Mouse (Mus musculus) cerebellum, adult 9-11 months (tissue): ENCODE results near the gene Psmg4.

ENCODE experiments used
- DNase-seq: peaks from one replicate; pipeline ENCODE4 v3.0.0; 2022

Psmg4 gene

GRCm38 (mm10) chr13:34148767-34149392, 13.9 kb upstream of the Psmg4 start:
- peak; percentile 73 for DNase-seq

DNA sequence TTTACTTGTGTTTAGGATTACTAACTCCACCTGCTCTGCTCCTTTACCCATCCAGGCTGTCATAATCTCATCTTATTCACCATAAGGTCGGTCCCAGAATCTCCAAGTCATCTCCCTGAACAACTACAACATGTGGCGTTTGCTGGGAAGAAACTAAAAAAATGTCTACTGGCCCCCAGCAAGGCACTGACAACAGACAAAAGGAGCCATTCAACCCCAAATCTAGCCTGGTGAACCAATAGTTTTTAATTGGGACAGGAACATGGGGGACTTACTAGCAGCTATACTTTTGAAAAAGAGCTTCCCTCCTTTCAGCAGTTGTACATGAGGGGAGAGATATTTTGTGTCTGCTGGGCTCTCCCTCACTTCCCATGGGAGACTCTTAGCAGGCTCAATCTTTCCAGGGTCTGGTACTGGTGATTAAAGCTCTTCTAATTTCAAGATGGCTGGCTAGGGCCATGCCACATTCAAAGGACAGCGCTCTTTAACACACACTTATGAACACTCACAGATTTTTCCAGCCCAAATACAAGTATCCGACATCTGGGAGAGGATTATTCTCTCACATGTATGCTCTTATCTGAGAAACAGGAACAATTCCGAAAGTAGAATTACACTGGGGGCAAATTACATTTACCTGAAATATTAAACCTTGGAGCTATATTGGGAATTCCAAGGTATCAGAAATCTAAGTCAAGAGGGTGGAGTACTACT, 13.1 kb upstream of the Psmg4 start:
- DNase-seq = no peak

DNA sequence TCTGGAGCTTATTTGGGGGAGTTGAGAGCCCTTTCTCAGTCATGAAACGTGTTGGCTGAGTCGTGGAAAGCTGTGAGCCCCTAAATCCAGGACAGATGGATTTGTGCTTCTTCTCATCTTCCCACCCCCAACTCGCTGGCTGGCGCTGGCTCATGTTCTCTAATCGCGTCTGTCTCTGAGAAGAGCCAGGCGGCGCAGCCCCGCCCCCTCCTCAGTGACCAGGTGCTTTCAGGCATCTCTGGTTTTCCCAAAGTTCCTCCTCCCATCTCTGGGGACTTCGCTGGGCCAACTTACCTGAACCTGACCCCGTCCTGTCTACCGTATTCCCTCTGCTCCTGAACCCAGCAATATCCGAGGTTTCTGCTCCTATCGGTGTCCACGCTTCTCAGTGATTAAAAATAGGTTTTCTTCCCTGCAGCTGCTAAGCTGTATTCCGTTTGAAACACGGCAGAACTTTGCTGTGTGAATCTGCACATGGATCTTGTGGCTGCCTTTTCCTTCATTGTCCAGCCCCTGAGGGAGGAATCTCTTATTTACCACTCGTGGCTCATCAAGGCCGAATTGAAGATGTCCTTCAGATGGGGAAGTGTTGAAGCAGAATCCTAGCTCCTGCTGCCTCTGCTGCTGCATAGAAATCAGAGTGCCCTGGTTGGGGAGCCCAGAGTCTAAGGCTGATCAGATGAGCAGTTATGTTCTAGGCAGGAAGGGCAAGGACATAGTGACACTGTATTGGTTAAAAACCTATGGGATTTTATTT, 12.3 kb upstream of the Psmg4 start:
- no peak for DNase-seq

DNA sequence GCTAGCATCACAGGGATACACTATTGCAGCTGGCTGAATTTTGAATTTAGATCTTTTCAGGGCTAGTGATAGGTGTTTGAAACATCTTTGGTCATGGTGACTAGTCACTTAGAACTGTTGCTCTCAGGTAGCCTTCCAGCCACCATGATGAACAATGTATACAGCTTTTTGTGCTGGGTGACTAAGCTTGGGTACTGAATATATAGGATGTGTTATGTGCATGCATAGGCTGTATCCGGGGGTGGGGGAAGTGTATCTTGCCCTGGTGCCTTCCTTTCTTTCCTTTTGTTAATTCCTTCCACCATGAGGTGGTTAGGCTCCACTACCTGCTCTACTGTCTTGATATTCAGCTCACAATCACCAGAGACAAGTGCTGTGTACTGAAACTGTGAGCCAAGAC, 11.3 kb upstream of the Psmg4 start:
- no peak for DNase-seq

DNA sequence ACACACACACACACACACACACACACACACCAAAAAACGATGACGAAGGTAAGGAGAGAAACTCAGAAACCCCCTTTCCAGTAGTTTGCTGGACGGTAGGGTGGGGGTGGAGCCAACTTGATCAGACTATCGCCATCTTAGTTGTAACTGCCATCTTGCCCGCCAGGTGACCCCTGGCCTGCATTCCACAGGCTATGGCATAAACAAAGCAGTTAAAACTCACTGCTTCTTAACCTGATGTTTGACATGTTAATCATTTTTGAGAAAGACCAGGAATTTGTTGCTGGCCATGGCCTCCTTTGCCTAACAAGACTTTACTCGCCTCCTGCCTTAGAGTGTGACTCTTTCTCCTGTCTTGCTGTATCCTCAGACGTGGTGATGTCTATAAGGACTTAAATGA, 10.1 kb upstream of the Psmg4 start:
- DNase-seq = no peak

- DNase-seq = peak; percentile 70
Observed at GRCm38 (mm10) chr13:34153254-34154011, 9.3 kb upstream of the Psmg4 start.

DNA sequence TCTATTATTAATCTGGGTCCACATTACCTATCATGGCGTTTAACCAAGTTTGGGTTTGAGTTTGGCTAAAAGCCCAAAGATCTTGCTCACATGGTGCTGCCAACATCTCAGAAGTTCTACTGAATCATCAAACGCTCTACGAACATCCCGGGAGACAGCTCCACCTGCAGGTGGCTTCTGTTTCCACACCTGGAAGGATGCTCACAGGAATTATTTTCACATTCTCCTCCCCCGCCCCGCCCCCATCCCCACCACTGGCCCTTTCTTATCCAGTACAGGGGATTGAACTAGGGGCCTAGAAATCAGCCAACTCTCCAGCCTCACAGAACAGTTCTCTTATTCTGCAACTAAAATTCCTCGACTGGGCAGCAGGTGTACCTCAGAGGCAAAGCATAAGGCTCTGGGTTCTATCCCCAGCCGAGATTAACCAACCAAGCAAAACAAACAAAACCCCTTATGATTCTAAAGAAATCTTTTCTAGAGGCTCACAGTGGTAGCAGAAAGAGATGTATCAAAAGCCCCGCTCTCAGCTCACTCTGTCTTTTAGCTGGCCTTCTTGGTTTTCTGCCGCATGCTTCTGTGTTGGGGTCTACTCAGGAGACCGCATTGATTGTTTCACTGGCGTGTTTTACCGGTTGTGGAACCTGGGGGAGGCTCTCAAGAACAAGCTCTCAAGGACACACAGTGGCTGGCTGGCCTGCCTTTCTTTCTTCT, 8.4 kb upstream of the Psmg4 start:
- DNase-seq = peak; percentile 69

GRCm38 (mm10) chr13:34154931-34155272, 7.9 kb upstream of the Psmg4 start:
- DNase-seq = peak; percentile 63

DNA sequence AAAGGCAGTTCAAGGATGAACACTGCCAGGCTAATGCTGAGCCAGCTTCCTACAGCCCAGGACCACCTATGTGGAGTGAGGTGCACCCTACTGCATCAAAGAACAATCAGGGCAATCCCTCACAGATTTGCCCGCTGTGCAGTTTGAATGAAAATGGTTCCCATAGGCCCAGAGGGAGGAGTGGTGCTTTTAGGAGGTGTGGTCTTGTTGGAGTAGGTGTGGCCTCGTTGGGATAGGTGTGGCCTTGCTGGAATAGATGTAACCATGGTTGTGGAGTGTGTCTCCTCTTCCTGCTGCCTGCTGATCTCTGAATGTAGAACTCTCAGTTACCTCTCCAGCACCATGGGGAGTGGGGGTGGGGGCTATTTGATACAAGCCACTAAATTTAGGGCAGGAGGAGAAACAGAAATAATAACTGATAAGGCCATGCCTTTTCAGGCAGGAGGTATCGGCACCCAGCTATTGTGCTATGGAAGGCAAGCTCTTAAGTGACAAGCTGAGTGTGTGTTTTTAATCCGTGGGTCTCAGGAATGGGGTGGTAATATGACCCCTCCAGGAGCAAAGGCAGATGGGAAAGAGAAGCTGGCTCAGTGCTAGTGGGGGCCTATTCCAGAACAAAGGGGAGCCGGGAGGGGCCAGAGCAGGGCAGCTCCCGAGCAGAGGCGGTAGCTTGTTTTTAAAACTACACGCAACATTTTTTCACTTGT, 6.5 kb upstream of the Psmg4 start:
- peak; percentile 48 for DNase-seq

DNA sequence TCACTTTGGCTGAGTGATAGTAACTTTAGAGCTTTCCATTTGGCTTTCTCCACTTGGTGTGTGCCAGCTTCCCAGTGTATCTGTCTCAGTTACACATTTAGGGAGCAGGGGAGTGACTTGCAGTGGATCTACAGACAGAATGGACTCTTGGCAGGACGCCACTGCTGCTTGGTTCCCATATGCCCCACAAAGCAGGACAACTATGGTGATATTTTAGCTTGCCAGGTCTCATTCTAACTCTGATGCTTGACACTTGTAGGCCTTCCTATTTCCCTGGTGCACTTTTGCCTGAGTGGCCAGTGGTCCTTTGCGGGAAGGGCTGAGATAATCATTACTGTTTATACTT, 6.0 kb upstream of the Psmg4 start:
- peak; percentile 87 for DNase-seq

GRCm38 (mm10) chr13:34157596-34158157, 5.1 kb upstream of the Psmg4 start:
- DNase-seq = no peak

- no peak for DNase-seq
Observed at GRCm38 (mm10) chr13:34159926-34160325, 2.8 kb upstream of the Psmg4 start.

- no peak for DNase-seq
Observed at GRCm38 (mm10) chr13:34163304-34163975, 676 bp downstream of the Psmg4 start.

DNA sequence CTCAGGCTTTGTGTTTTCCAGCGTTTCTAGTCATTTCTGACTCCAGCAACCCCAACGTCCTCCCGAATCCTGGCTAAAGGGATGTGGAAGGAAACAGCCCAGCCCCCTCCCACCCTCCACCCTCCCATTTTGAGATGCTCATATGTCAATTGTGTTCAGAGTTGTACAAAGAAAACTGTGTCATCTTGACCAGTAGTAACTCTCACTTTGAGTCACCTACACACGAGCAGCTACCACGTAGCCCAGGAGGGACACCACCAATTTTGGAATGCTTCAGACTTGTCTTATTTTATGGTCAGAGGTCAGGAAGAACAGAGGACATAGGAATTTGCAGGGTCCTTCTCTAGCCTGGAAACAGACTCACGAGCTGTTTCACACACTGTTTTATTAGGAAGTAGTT, 11.3 kb downstream of the Psmg4 start:
- DNase-seq = no peak

DNA sequence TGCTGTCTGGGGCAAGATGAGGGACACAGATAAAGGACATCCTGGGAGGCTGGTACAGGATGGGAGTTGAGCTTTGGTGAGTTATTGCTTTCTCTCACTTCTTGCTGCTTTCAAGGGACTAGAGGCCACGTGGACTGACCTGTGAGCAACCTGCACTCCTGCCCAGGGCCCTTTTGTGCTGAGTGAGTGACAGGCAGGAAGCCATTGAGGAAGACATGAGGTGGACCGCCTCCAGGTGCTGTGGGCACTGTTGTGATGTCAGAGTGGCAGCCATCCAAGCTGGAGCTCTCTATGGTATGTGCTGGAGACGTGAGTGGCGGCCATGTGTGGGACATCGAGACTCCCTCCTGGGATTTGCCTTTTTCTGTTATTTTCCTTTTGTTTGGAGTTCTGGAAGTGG, 18.9 kb downstream of the Psmg4 start:
- DNase-seq = no peak

DNA sequence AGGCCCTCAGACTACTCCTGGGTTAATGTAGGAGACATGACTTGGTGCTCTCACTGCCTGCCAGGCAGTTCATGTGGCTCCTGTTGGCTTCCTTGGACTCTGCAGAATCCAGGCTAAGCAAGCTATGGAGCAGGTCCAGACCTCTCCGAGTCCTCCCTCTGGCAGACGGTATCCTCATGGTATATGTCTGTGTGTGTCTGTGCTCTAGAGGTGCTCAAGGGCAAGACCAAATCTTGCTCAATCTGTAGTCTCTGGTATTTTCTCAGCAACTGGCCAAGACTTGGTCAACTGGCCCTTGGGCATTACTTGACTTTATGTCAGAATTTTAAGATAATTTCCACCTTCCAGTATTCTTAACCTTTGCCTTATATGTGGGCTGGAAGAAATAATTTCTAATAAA, 22.6 kb downstream of the Psmg4 start:
- DNase-seq = no peak

DNA sequence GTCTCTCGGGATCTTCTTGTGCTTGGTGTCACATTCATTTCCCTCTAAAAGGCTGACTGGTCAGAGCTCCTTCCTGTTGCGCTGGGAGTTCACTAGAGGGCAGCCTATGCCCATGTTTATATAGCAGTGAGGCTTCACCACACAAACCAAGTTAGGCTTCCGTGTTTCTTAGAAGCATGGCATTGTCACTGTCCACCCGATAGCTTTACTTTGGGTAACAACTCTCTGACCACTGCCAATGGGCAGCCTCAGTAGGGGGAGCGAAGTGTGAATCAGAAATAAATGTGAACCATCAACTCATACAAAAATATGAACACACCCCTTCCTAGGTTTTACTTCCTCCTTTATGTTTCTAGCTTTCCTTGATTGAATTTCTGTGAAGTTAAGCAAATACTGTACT, 24.8 kb downstream of the Psmg4 start:
- peak; percentile 68 for DNase-seq

GRCm38 (mm10) chr13:34192414-34193191, 29.8 kb downstream of the Psmg4 start:
- no peak for DNase-seq

- DNase-seq = no peak
Observed at GRCm38 (mm10) chr13:34193384-34193783, 30.6 kb downstream of the Psmg4 start.

GRCm38 (mm10) chr13:34195676-34196075, 32.9 kb downstream of the Psmg4 start:
- DNase-seq = peak; percentile 10
